Mouse (Mus musculus) right cerebral cortex, postnatal 10 days (tissue): ENCODE data around the gene Fmnl3.

Source experiments
- DNase-seq, 2 experiments: peaks; one replicate each; pipeline ENCODE4 v3.0.0; 2021; ENCODE audit warnings: low spot score in 2 of 2

Fmnl3 gene

GRCm38 (mm10) chr15:99370259-99370691, at the start of gene Fmnl3:
Fmnl3 (minus strand) TSS chr15:99370482.
- DNase-seq = peak; percentile 96 to 97

- DNase-seq = no peak
These were observed 47.5 kb upstream of the Fmnl3 start for GRCm38 (mm10) chr15:99417692-99418271.

GRCm38 (mm10) chr15:99416957-99417356, 46.7 kb upstream of the Fmnl3 start:
- no peak for DNase-seq

GRCm38 (mm10) chr15:99416348-99416882, 46.1 kb upstream of the Fmnl3 start:
- peak; percentile 80 to 83 for DNase-seq

GRCm38 (mm10) chr15:99415793-99416192, 45.5 kb upstream of the Fmnl3 start:
- DNase-seq = peak in 1 of 2 experiments; percentile 65

- no peak for DNase-seq
These were observed 41.5 kb upstream of the Fmnl3 start for GRCm38 (mm10) chr15:99411747-99412146.

- DNase-seq = no peak
These were observed 38.6 kb upstream of the Fmnl3 start for GRCm38 (mm10) chr15:99408845-99409244.

- DNase-seq = no peak
These were observed 36.8 kb upstream of the Fmnl3 start for GRCm38 (mm10) chr15:99406986-99407570.

GRCm38 (mm10) chr15:99405150-99405549, 34.9 kb upstream of the Fmnl3 start:
- no peak for DNase-seq

GRCm38 (mm10) chr15:99403159-99403889, 33.0 kb upstream of the Fmnl3 start:
- no peak for DNase-seq

GRCm38 (mm10) chr15:99400602-99401001, 30.3 kb upstream of the Fmnl3 start:
- DNase-seq = no peak

- DNase-seq = no peak
These were observed 29.4 kb upstream of the Fmnl3 start for GRCm38 (mm10) chr15:99399503-99400245.

- DNase-seq = no peak
These were observed 27.3 kb upstream of the Fmnl3 start for GRCm38 (mm10) chr15:99397622-99398021.

- no peak for DNase-seq
These were observed 26.6 kb upstream of the Fmnl3 start for GRCm38 (mm10) chr15:99396875-99397274.

- DNase-seq = no peak
These were observed 26.2 kb upstream of the Fmnl3 start for GRCm38 (mm10) chr15:99396462-99396861.

- DNase-seq = peak in 1 of 2 experiments; percentile 43
These were observed 23.3 kb upstream of the Fmnl3 start for GRCm38 (mm10) chr15:99393386-99394252.

GRCm38 (mm10) chr15:99392486-99393385, 22.5 kb upstream of the Fmnl3 start, which contains the start of gene Tmbim6:
Tmbim6 (plus strand) TSS chr15:99392882.
- peak; percentile 100 for DNase-seq

- DNase-seq = no peak
These were observed 21.7 kb upstream of the Fmnl3 start for GRCm38 (mm10) chr15:99391975-99392374.

GRCm38 (mm10) chr15:99390472-99391401, 20.5 kb upstream of the Fmnl3 start:
- DNase-seq = no peak
